In genomic region chr12:24924003-24924402, GRCm38 (mm10) we compare ENCODE assay signal across 19 mouse cellular contexts.
"Had no signal": no experiment of that assay in that cellular context is flagged by ENCODE, and none has a peak within 500 bp of the region (broad histone marks: within the 10 kb centered on the region; RNA-seq: fewer than 3 reads in every experiment).

No protein-coding gene starts in this region.

- H3K9ac ChIP-seq: intestine, embryonic 15.5 days; kidney, embryonic 15.5 days; limb, embryonic 13.5 days; midbrain, embryonic 13.5 days; neural tube, embryonic 13.5 days; stomach, embryonic 15.5 days had no signal

- H3K4me2 ChIP-seq: intestine, embryonic 15.5 days; kidney, embryonic 15.5 days; limb, embryonic 13.5 days; midbrain, embryonic 13.5 days; neural tube, embryonic 13.5 days; stomach, embryonic 15.5 days had no signal

- H3K4me1 ChIP-seq: stomach, embryonic 15.5 days had no signal

- H3K27ac ChIP-seq: intestine, embryonic 15.5 days; kidney, embryonic 15.5 days; limb, embryonic 13.5 days; midbrain, embryonic 13.5 days; neural tube, embryonic 13.5 days; stomach, embryonic 15.5 days had no signal

- H3K27me3 ChIP-seq: intestine, embryonic 15.5 days; kidney, embryonic 15.5 days; limb, embryonic 13.5 days; midbrain, embryonic 13.5 days; neural tube, embryonic 13.5 days; stomach, embryonic 15.5 days had no signal

- DNase-seq: kidney, adult 11 months; kidney, adult 8-10 months; kidney, postnatal 10 days; kidney, postnatal 4 days; left cerebral cortex, postnatal 4 days; lung, adult 2 months; lung, postnatal 36 days; retina, postnatal 1 day; right cerebral cortex, postnatal 25 days; spleen, adult 18-20 months; thymus, postnatal 25 days had no signal

- H3K36me3 ChIP-seq: intestine, embryonic 15.5 days; kidney, embryonic 15.5 days; midbrain, embryonic 13.5 days; stomach, embryonic 15.5 days had no signal

- H3K9me3 ChIP-seq: intestine, embryonic 15.5 days; kidney, embryonic 15.5 days; limb, embryonic 13.5 days; midbrain, embryonic 13.5 days; neural tube, embryonic 13.5 days; stomach, embryonic 15.5 days had no signal

- ATAC-seq: intestine, embryonic 15.5 days; midbrain, embryonic 13.5 days; midbrain, embryonic 16.5 days had no signal

- H3K4me3 ChIP-seq: intestine, embryonic 15.5 days; kidney, embryonic 15.5 days; limb, embryonic 13.5 days; midbrain, embryonic 13.5 days; myocyte; neural tube, embryonic 13.5 days; stomach, embryonic 15.5 days had no signal
